Mouse (Mus musculus): ENCODE measurements around the gene Ndn. TPM values are rescaled to one million over a fixed set of nuclear protein-coding genes. Genes with fewer than 3 reads are reported as not detected.

Gene Ndn
- polyA plus RNA-seq (2015; fragmentation: Nextera tagmentation; extraction: Ambion mirVana), result 12.7 and 16.7 TPM in 2 replicates

DNA sequence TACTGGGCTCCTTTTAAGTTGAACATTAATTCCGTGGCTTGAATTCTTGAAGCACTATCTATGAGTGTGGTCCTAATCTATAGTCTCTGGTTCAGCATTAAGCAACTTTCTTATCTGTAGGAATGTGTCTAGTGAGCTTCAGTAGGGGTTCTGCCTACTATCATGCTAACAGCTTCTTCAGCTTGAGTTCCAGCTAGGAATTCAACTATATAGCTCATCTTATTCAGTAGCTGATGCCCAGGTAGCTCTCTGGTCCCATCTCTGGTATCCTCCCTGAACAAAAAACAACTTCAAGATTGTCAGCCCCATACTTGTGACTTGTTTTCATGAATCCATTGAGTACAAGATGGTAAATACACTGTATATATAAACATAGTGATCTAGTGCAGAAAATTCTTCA, at the start of gene Ndn:
Gene Ndn (plus strand): TSS at position 301 of the 400 bp plus-strand sequence.

GRCm38 (mm10) chr7:62376510-62377304, 30.3 kb downstream of the Ndn start, which contains the start of gene Magel2:
Gene Magel2, plus strand, starts transcription at chr7:62377010.

Other genes with a start within 250 kb of the Ndn start
- 0.04 and 0.08 TPM in 2 replicates for gene Magel2, start 30.4 kb downstream of the Ndn start, polyA plus RNA-seq (2015; fragmentation: Nextera tagmentation; extraction: Ambion mirVana)
- gene Mkrn3, start 73.6 kb downstream of the Ndn start, polyA plus RNA-seq (2015; fragmentation: Nextera tagmentation; extraction: Ambion mirVana), result 0.66 and 0.98 TPM in 2 replicates
- gene Peg12, start 117.9 kb downstream of the Ndn start, polyA plus RNA-seq (2015; fragmentation: Nextera tagmentation; extraction: Ambion mirVana), result 5.7 and 7.1 TPM in 2 replicates

Measured in spleen, postnatal 0 days (tissue).